Mouse (Mus musculus) lung, postnatal 14 days (tissue): ENCODE data around the gene Gna11.

Experiments used
- DNase-seq: peaks from one replicate; pipeline ENCODE4 v3.0.0; 2021

Gna11 gene

GRCm38 (mm10) chr10:81545161-81545747 is at the start of gene Gna11:
Gene Gna11 (minus strand): TSS chr10:81545190.
- peak; percentile 100 for DNase-seq

- no peak for DNase-seq
Measured at GRCm38 (mm10) chr10:81593935-81594334, 48.9 kb upstream of the Gna11 start.

- DNase-seq, result no peak
Measured at GRCm38 (mm10) chr10:81593223-81593622, 48.2 kb upstream of the Gna11 start.

- no peak for DNase-seq
Measured at GRCm38 (mm10) chr10:81592631-81593030, 47.6 kb upstream of the Gna11 start.

- DNase-seq, result no peak
Measured at GRCm38 (mm10) chr10:81591846-81592245, 46.9 kb upstream of the Gna11 start.

GRCm38 (mm10) chr10:81588739-81589138 is 43.7 kb upstream of the Gna11 start:
- DNase-seq, result no peak

- DNase-seq, result no peak
Measured at GRCm38 (mm10) chr10:81583347-81583746, 38.4 kb upstream of the Gna11 start.

GRCm38 (mm10) chr10:81580441-81581070 is 35.6 kb upstream of the Gna11 start:
- DNase-seq, result no peak

GRCm38 (mm10) chr10:81579967-81580366 is 35.0 kb upstream of the Gna11 start:
- DNase-seq, result no peak

GRCm38 (mm10) chr10:81575695-81576094 is 30.7 kb upstream of the Gna11 start:
- DNase-seq, result peak; percentile 33

- DNase-seq, result peak; percentile 64
Measured at GRCm38 (mm10) chr10:81575208-81575631, 30.2 kb upstream of the Gna11 start.

- no peak for DNase-seq
Measured at GRCm38 (mm10) chr10:81574081-81575056, 29.4 kb upstream of the Gna11 start, which contains the start of gene Tle2. Gene Tle2 (plus strand): TSS chr10:81574561.

- DNase-seq, result peak; percentile 58
Measured at GRCm38 (mm10) chr10:81572975-81573374, 28.0 kb upstream of the Gna11 start.

- no peak for DNase-seq
Measured at GRCm38 (mm10) chr10:81572133-81572671, 27.2 kb upstream of the Gna11 start.

- peak; percentile 99 for DNase-seq
Measured at GRCm38 (mm10) chr10:81571501-81571876, 26.5 kb upstream of the Gna11 start.

GRCm38 (mm10) chr10:81570831-81571500 is 26.0 kb upstream of the Gna11 start:
- DNase-seq, result peak; percentile 96

- DNase-seq, result no peak
Measured at GRCm38 (mm10) chr10:81570238-81570800, 25.3 kb upstream of the Gna11 start.

- DNase-seq, result no peak
Measured at GRCm38 (mm10) chr10:81569507-81570237, 24.7 kb upstream of the Gna11 start.

- peak; percentile 32 for DNase-seq
Measured at GRCm38 (mm10) chr10:81568381-81569191, 23.6 kb upstream of the Gna11 start.
